Mouse (Mus musculus): ENCODE results near the gene Phospho1.

The Phospho1 gene

GRCm38 (mm10) chr11:95844935-95845334 lies 20.6 kb downstream of the Phospho1 start:
- in situ Hi-C loops (cut with MboI; ENCODE audit: unreplicated experiment in 2 of 2) = loop anchor here in 1 of 2 experiments (25.0 kb wide), 1 partner anchor 158 kb away; no protein-coding TSS in a partner anchor

- in situ Hi-C loops (cut with MboI; ENCODE audit: unreplicated experiment in 2 of 2) = loop anchor here (5.0 to 25.0 kb wide), 2 partner anchors 164 to 186 kb away; partner anchors contain the start of gene Snf8 (in 1 of the 2)
Measured at GRCm38 (mm10) chr11:95850898-95851297, 26.6 kb downstream of the Phospho1 start.

- in situ Hi-C loops (cut with MboI; ENCODE audit: unreplicated experiment in 2 of 2) = loop anchor here (5.0 to 25.0 kb wide), 2 partner anchors 166 to 184 kb away; partner anchors contain the start of gene Snf8 (in 1 of the 2)
Measured at GRCm38 (mm10) chr11:95853684-95854083, 29.4 kb downstream of the Phospho1 start.

GRCm38 (mm10) chr11:95857306-95857705 lies 33.0 kb downstream of the Phospho1 start:
- in situ Hi-C loops (cut with MboI; ENCODE audit: unreplicated experiment in 2 of 2) = loop anchor here in 1 of 2 experiments (25.0 kb wide), 1 partner anchor 180 kb away; the partner anchor contains the start of gene Snf8

- in situ Hi-C loops (cut with MboI; ENCODE audit: unreplicated experiment in 2 of 2) = loop anchor here in 1 of 2 experiments (25.0 kb wide), 1 partner anchor 179 kb away; the partner anchor contains the start of gene Snf8
Measured at GRCm38 (mm10) chr11:95857716-95858527, 33.6 kb downstream of the Phospho1 start.

GRCm38 (mm10) chr11:95858528-95859467 lies 34.5 kb downstream of the Phospho1 start:
- in situ Hi-C loops (cut with MboI; ENCODE audit: unreplicated experiment in 2 of 2) = loop anchor here in 1 of 2 experiments (25.0 kb wide), 1 partner anchor 179 kb away; the partner anchor contains the start of gene Snf8

GRCm38 (mm10) chr11:95859468-95859855 lies 35.2 kb downstream of the Phospho1 start:
- in situ Hi-C loops (cut with MboI; ENCODE audit: unreplicated experiment in 2 of 2) = loop anchor here in 1 of 2 experiments (25.0 kb wide), 1 partner anchor 178 kb away; the partner anchor contains the start of gene Snf8

GRCm38 (mm10) chr11:95860071-95860490 lies 35.8 kb downstream of the Phospho1 start:
- in situ Hi-C loops (cut with MboI; ENCODE audit: unreplicated experiment in 2 of 2) = loop anchor here (5.0 to 25.0 kb wide), 2 partner anchors 33 to 177 kb away; partner anchors contain the start of gene Snf8 (in 1 of the 2)

GRCm38 (mm10) chr11:95861397-95861796 lies 37.1 kb downstream of the Phospho1 start:
- in situ Hi-C loops (cut with MboI; ENCODE audit: unreplicated experiment in 2 of 2) = loop anchor here (5.0 to 25.0 kb wide), 2 partner anchors 34 to 176 kb away; partner anchors contain the start of gene Snf8 (in 1 of the 2)

- in situ Hi-C loops (cut with MboI; ENCODE audit: unreplicated experiment in 2 of 2) = loop anchor here in 1 of 2 experiments (25.0 kb wide), 1 partner anchor 168 kb away; the partner anchor contains the start of gene Snf8
Measured at GRCm38 (mm10) chr11:95869442-95869841, 45.1 kb downstream of the Phospho1 start.

- in situ Hi-C loops (cut with MboI; ENCODE audit: unreplicated experiment in 2 of 2) = loop anchor here (10.0 to 25.0 kb wide), 2 partner anchors 167 to 225 kb away; partner anchors contain the start of gene Snf8 (in 1 of the 2)
Measured at GRCm38 (mm10) chr11:95869918-95870470, 45.7 kb downstream of the Phospho1 start.

- in situ Hi-C loops (cut with MboI; ENCODE audit: unreplicated experiment in 2 of 2) = loop anchor here (5.0 to 10.0 kb wide), 2 partner anchors 106 to 219 kb away; no protein-coding TSS in a partner anchor
Measured at GRCm38 (mm10) chr11:95875804-95876203, 51.5 kb downstream of the Phospho1 start.

- in situ Hi-C loops (cut with MboI; ENCODE audit: unreplicated experiment in 2 of 2) = loop anchor here (5.0 to 10.0 kb wide), 2 partner anchors 106 to 219 kb away; no protein-coding TSS in a partner anchor
Measured at GRCm38 (mm10) chr11:95876296-95876695, 52.0 kb downstream of the Phospho1 start.

GRCm38 (mm10) chr11:95879861-95880260 lies 55.6 kb downstream of the Phospho1 start:
- in situ Hi-C loops (cut with MboI; ENCODE audit: unreplicated experiment in 2 of 2) = loop anchor here (5.0 to 10.0 kb wide), 2 partner anchors 102 to 215 kb away; no protein-coding TSS in a partner anchor
